Mouse (Mus musculus): ENCODE measurements around the gene Cartpt.
A peak's percentile ranks its signal among the peaks of the same experiment; 100 is the strongest.
"Not testable (repeated sequence)": the region's sequence is repeated elsewhere in the genome, so short reads cannot be mapped to it uniquely, and the experiment has no call there.

Gene Cartpt

GRCm38 (mm10) chr13:99900965-99901364 lies at the start of gene Cartpt:
Gene Cartpt, minus strand, starts transcription at chr13:99901091.
- no peak for DNase-seq

DNA sequence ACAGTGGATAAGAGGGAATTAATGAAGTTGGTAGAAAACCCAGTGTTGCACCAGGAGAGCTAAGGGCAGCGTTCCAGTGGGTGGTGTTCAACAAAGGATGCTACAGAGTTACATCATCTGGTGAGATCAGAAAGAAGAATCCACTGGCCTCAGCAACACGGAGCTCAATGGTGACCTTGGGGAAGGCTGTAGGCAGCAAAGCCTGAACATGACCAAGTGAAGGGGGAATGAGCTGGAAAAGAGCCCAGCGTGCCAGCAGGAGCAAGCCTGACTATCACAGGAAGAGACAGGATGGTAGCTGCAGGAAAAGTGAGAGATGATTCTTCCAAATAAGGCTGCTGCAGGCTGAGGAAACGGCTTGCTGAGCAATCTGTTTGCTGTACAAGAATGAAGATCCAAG lies 46.5 kb upstream of the Cartpt start:
- no peak for DNase-seq

DNA sequence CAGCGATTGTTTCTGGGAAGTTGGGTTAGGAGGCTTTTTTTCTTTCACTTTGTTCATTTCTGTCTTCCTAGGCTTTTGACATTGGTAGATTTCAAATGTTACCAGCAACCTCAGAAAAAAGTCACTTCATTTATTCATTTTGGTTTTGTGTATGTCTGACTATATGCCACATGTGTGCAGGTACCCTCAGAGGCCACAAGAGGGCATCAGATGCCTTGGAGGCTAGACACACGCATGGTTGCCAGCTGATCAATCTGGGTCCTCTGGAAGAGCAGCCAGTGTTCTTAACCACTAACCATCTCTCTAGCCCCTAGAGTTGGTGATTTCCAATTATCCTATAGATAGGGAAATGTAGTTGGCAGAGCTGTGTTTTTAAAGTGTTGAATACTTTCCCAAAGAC lies 42.6 kb upstream of the Cartpt start:
- DNase-seq = no peak

- peak; percentile 55 for DNase-seq
These were observed 39.7 kb upstream of the Cartpt start for GRCm38 (mm10) chr13:99940601-99941000.

GRCm38 (mm10) chr13:99939320-99939671 lies 38.4 kb upstream of the Cartpt start:
- no peak for DNase-seq

- DNase-seq = no peak
These were observed 37.9 kb upstream of the Cartpt start for GRCm38 (mm10) chr13:99938606-99939319.

- no peak for DNase-seq
These were observed 36.9 kb upstream of the Cartpt start for GRCm38 (mm10) chr13:99937741-99938140.

DNA sequence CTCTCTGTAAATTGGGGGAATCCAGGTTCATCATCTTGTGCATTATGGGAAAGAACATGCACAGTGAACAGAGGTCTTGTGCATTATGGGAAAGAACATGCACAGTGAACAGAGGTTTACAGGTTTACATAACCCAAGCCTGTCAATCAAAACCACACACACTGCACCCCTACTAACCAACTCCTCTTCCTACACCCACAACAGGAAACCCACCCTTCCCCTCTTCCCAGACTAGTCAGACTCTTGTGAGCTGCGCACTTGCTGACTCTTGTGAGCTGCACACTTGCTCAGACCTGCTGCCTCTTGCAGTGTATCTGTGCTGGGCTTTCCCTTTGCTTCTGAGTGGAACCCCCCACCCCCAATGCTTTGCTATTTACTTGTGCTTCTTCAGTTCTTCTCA lies 31.5 kb upstream of the Cartpt start:
- no peak for DNase-seq

DNA sequence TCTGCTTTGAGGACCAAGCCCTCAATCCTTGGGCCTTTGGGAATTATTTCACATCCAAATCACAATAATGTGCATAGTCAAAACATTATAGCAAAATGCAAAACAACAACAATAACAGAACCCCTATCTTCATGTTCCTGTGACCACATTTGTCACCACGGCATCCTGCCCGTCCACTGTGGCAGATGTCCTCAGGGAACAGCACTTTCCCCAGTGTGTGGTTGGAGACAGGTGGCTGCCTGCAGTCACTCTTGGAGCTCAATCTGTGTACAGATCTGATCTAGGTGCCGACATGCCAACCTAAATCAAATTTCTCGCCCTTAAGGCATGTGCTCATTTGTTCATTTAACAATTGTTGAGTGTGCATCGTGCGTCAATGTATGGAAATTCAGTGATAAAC lies 30.6 kb upstream of the Cartpt start:
- no peak for DNase-seq

DNA sequence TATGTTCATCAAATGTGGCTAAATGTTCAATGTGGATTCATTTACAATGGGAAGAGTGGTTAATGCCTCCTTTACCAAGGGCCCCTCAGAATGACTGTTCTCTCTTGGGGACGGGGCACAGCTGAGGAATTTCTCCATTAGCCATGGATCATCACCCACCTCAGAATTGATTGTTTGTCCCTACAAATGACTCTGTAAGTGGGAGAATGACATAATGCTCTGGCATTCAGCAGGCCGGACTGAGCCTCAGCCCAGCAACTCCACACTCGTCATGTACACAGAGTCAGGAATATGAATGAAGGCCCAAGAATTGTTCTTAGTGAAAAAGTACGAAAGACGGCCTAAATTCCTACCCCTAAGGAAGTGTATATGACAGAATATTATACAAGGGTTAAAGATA lies 25.4 kb upstream of the Cartpt start:
- DNase-seq = no peak

GRCm38 (mm10) chr13:99915632-99916031 lies 14.7 kb upstream of the Cartpt start:
- DNase-seq = no peak

DNA sequence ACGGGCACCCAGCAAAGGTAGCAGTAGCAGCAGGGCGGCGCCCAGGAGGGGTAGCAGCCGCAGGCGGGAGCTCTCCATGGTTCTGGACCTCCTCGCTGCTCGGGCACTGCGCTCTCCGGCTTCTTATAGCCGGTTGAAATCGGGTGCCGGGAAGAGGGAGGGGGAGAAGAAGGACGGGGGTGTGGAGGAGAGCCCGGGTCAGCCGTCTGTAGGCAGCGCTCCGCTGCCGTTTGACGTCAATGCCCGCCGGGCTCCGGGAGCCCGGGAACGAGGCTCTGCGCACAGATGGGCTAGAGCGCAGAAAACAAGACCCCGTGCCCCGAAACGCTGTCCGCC lies 366 bp downstream of the Cartpt start:
- peak; percentile 8 for DNase-seq

- peak; percentile 13 for DNase-seq
These were observed 978 bp downstream of the Cartpt start for GRCm38 (mm10) chr13:99899670-99900556.

- no peak for DNase-seq
These were observed 2.1 kb downstream of the Cartpt start for GRCm38 (mm10) chr13:99898816-99899215.

- DNase-seq = no peak
These were observed 15.3 kb downstream of the Cartpt start for GRCm38 (mm10) chr13:99885636-99886035.

DNA sequence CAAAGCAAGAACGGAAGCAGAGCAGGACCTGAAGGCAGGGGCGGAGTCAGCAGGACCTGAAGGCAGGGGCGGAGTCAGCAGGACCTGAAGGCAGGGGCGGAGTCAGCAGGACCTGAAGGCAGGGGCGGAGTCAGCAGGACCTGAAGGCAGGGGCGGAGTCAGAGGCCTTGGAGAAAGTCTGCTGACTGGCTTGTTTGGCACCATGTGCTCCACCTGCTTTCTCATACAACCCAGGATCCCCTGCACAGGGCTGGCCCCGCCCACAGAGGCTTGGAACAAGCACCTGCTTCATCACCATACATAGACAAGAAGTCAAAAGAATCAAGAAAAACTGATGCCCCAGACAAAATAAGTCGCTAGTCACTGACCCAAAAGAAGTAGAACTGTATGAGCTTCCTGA lies 19.1 kb downstream of the Cartpt start:
- not testable (repeated sequence) for DNase-seq

DNA sequence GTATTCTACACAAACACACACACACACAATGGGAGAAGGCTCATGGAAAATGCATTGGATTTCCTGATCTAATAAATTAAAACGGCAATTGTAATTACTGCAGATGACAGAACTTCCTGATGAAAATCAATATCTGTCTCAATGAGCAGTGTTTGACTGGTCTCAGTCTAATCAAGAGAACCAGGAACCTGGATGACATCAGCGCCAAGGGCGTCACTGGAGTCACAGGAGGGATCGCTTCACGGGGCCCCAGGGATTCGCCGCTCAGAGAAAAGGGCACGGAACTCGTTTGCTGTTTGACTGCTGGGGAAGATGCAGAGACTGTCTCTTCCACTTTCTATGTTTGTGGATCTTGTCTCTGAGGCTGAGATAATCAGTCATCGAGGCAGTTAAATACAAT lies 21.2 kb downstream of the Cartpt start:
- no peak for DNase-seq

DNA sequence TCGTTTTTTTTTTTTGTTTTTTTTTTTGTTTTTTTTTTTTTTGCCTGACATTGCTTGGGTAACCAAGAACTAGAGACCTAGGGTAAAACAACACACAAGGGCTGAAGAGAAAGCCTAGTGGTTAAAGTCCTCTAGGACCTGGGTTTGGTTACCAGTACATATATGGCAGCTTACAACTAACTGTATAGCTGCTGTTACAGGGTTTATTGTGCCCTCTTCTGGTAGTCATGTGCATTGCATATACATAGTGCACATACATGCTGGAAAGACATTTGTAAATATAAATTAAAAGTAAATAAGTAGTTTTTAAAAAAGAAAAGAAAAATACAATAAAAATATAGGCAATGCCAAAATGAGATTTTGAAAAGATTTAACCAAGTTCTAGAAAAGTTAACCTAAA lies 28.8 kb downstream of the Cartpt start:
- DNase-seq = no peak

GRCm38 (mm10) chr13:99868438-99868837 lies 32.5 kb downstream of the Cartpt start:
- no peak for DNase-seq

DNA sequence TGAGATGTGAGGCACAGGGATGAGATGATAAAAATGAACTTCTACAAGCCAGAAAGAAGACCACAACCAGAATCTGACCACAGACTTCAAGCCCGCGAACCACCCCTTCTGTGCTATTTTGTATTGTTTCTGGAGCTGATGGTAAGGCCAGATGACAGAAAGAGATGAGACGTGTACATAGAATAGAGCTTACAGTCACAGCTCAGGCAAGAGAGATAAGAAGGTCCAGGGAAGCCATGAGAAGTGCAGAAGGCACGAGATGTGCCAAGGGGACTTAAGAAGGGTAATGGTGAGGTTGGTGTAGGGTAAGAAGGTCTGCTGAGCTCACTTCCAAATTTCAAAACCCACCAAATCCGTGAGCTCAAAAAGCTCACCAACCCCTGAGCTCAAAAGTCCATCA lies 36.6 kb downstream of the Cartpt start:
- no peak for DNase-seq

- no peak for DNase-seq
These were observed 40.2 kb downstream of the Cartpt start for GRCm38 (mm10) chr13:99860670-99861069.

- peak; percentile 33 for DNase-seq
These were observed 41.8 kb downstream of the Cartpt start for GRCm38 (mm10) chr13:99859082-99859481.

- no peak for DNase-seq
These were observed 43.0 kb downstream of the Cartpt start for GRCm38 (mm10) chr13:99857879-99858278.

GRCm38 (mm10) chr13:99857336-99857735 lies 43.6 kb downstream of the Cartpt start:
- DNase-seq = no peak

Data from right cerebral cortex, adult 18-20 months (tissue).